Mouse (Mus musculus) hindlimb bud, embryonic 11.5 days (tissue): ENCODE data around the gene Kalrn.

Experiments
- DNase-seq: peaks from one replicate; pipeline ENCODE4 v3.0.0-alpha.2; 2012; ENCODE audit warnings: low read depth, low spot score; ENCODE audit errors: extremely low spot score

Gene Kalrn

DNA sequence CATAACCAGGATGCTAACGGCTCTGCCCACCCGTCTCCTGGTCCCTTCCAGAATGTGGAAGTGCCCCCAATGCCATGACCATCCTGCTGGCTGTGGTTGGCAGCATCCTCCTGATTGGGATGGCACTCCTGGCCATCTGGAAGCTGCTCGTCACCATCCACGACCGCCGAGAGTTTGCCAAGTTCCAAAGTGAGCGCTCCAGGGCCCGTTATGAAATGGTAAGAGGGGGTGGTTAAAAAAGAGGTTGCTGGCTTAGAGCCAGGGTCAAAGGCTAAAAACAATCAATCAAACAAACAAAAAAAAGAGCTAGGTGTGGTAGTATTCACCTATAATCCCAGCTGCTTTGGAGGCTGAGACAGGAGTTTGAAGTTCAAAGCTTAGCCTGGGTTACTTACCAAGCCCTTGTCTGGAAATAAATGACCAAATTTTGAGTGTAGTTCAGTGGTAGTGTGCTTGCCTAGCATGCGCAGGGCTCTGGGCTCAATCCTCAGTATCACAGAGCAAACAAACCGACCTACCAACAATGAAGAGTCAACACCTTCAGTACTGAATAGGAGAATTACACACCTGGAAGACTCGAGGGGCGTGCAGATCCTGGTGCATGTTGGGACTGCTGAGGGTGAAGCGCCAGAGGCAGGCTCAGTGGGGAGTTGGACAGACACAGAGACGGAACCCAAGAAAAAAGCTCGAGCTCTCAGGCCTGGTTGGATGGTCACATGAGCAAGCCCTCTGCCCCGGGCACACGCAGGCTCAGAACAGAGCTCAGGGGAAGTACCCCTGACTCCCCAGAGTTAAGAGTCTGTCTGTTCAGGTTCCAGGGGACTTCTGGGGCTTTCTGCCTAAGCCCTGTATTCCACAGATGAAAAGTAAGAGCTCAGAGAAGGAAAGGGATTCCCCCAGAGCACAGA lies 625.4 kb downstream of the Kalrn start:
- no peak for DNase-seq

DNA sequence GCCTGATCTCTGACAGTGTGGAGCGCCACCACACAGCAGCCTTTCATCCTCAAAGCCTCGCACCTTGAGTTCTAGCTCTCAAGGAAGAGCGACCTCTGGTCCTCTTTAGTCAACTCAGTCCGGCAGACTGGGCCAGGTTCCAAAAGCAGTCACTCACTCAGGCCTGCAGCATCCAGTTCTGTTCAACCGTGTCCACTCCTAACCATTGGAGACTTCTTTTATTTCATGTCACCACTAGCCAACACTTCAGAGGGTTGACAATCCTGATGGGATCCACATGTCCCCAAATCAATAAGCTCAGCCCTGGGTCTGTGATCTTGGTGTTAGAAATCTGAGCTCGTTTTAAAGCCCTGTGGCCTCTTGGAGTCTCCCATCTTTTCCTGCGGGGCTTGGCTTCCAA lies 627.3 kb downstream of the Kalrn start:
- DNase-seq, result no peak

GRCm38 (mm10) chr16:33944772-33945171 lies 628.6 kb downstream of the Kalrn start:
- no peak for DNase-seq

- no peak for DNase-seq
These were observed 629.2 kb downstream of the Kalrn start for GRCm38 (mm10) chr16:33944126-33944525.

DNA sequence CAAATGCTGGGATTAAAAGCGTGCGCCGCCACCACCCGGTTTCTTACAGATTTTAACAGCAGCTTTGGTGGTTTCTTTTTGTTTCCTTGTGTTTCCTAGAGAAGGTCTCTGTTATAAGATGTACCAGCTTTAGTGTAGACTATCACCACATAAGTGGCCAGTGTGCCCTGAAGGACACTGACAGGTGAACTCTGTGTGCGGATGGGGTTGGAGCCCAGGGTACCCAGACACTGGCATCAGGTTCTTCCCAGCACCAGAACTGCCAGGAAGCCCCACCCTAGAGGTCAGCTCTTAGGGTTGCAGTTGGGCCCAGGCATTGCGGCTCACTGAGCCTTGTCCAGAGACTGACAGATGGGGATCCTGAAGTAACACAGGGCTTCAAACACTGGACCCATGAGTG lies 629.9 kb downstream of the Kalrn start:
- DNase-seq, result no peak

- DNase-seq, result no peak
These were observed 631.0 kb downstream of the Kalrn start for GRCm38 (mm10) chr16:33942341-33942740.

DNA sequence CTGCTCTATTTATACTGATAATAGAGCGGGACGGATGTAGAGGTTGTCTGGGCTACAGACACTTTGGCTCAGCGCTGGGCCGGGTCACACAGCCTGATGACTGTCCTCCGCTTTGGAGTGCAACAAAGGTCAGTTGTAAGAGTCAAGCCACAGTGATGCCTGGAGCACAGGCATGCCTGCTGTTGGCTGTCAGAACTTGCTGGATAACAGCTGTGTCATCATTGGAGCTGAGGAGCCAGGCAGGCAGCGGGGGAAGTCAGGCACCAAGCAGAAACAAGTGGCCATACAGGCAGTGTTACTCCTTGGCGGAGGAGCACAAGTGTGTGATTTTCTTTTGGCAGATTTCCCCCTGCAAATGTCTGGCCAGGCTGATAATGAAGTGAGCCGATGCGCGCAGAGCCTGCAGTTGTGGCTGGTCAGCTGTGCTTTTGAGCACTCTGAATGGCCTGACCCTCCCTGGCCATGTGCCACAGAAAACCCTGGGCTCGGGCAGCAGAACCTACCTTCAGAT lies 632.0 kb downstream of the Kalrn start:
- DNase-seq, result no peak

DNA sequence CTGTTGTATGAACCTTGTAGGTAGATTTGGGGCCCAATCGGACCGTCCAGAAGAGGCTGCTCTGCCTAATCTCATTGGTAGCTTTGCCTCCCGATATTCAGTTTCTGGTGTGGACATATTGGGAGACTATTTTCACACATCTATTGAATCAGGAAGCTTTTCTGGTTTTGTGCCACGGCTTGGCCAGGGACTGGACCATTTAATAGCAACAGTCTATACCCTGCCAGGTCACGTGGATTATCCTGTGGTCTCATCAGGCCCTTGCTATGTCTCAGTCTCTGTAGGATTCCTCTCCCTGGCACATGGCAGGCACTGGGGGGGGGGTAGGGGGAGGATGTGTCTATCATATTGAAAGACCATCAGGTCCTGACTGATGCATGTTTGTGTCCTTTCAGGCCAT lies 633.2 kb downstream of the Kalrn start:
- no peak for DNase-seq

- no peak for DNase-seq
These were observed 633.7 kb downstream of the Kalrn start for GRCm38 (mm10) chr16:33939636-33940035.

GRCm38 (mm10) chr16:33939133-33939531 lies 634.2 kb downstream of the Kalrn start:
- DNase-seq, result no peak

DNA sequence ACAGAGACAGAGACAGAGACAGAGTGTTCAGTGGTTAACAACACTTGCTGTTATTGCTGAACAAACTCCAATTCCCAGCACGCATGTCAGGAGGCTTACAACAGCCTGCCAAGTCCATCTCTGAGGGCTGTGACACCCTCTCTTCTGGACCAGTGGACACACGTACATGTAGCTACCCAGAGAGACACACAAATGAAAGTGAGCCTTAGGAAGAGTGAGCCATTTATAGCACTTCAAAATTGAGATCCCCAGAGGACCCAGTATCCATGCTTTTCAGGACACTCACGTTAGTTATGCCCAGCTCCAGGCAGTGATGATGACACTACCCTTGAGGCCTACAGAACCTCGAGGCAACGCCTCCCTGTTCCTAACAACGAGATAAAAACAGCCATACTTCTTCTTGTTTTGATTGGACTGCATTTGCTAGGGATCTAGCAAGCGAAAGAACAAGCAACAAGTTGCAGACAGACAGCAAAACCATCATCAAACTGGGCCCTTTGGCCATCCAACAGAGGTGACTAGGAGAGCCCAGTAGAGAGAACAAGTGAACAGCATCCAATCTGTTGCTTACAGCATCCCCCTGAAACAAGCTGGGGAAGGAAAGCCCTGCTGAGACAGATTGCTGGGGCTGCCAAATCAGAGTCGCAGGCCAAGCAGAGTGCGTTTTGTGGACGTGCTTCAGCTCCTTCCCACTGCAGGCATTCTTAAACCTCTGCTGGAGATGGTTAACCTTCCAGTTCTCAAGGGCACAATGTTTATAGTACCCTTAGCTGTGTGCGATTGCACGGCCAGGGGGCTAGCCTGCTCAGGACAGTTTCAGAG lies 634.8 kb downstream of the Kalrn start:
- DNase-seq, result no peak

DNA sequence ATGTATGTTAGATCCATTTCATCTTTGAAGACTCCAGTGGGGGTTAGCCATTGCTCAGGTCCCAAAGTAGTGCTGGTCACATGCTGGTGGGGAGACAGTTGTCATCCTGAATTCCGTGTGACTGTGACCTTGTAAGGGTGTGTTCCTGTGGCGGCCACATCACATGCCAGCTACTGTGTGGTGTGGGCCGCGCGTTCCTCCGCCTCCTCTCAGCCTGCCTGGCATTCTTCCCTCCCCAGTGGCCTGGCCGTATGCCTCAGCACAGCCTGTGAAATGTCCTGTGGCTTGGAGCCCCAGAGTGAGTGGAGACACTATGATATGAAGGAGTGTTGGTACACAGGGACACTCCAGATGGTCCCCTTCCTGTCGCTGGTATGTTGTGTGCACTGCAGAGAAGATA lies 635.8 kb downstream of the Kalrn start:
- DNase-seq, result no peak

- no peak for DNase-seq
These were observed 636.4 kb downstream of the Kalrn start for GRCm38 (mm10) chr16:33936885-33937284.

DNA sequence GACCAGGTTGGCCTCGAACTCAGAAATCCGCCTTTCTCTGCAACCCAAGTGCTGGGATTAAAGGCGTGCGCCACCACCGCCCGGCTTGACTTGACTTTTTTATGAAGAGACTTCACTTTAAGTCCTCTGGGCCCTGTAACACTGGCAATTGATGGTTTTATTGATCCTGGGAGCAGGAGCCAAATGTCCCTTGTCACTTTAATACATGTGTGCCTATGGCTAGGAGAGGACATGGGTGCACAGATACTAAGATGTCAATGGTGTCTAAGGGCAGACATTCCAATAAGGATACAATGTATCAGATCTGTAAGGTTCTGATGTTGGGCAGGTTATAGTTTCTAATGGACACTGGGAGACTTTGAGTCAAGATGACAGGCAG lies 637.9 kb downstream of the Kalrn start:
- no peak for DNase-seq

DNA sequence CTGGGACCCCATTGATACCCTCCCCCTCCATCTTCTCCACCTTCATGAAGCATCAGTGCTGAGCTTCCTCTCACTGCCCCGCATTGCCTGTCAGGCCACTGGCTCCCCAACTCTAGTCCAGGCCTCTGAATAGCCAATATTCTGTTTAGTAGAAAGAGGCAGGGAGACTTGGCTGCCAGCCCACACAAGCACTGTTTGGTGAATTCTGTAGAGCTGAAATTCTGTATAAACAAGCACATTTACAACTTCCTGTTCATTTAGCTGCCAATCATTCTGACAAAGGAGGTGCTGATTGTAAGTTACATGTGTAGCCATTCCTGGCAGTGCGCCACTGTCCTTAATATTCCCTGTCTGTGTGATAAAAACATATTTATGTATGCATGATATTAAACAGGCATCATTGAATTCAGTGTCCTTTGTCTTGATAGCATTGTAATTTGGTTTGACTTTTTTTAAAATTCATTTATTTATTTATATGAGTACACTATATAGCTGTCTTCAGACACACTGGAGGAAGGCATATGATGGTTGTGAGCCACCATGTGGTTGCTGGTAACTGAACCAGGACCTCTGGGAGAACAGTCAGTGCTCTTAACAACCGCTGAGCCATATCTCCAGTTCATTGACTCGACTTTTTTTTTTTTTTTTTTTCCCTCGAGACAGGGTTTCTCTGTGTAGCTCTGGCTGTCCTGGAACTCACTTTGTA lies 638.5 kb downstream of the Kalrn start:
- no peak for DNase-seq

GRCm38 (mm10) chr16:33933411-33933810 lies 639.9 kb downstream of the Kalrn start:
- no peak for DNase-seq

DNA sequence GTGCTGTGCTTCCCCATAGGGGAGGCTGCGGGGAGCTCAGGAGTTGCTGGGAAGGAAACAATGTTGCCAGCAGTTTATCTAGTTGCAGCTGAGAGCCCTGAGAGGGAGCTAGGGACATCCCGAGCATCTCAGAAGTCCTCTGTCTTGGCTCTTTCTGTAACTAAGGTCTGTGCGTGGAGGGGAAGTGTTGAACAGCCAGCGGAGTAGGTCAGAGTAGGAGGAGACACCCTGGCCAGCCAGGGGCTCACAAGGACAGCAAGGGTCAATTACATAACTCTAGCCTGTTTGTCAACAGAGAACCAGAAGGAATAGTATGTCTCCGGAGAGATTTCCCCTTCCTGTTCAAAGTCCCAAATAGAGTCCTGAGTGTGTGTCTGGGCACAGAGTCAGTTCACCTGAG lies 641.2 kb downstream of the Kalrn start:
- DNase-seq, result no peak

DNA sequence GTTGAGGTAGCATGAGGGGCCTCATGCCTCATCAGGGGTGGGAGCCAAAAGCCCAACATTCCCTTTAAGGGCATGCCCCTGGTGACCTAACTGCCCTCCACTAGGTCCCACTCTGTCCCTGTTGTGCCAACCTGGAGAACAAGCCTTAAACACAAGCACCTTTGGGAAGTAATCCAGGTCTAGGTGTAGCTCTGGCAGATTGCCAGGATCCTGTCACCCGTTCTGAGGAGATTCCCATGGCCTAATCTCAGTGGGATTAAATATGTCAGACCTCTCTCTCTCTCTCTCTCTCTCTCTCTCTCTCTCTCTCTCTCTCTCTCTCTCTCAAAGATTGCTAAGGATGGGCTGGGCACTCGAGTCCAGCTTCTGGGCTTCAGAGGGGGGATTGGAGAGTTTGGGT lies 641.6 kb downstream of the Kalrn start:
- no peak for DNase-seq

DNA sequence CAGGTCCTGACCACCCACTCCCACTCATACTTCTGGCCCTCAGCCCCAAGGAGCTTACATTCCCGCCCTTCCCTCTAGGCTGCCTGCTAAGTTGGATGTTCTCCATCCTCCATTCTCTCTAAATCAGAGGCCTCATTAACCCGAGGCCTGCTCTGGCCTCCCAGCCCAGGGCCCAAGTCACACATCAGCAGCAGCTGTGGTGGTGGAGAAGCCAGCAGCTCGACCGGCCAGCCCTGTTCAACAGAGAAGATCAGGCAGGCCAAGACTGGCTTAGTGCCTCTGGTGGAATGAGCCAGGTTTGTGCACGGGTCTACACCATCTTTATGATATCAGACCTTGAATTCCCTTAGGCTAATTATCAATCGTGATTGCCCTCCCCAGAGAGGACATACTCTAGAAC lies 642.5 kb downstream of the Kalrn start:
- no peak for DNase-seq

DNA sequence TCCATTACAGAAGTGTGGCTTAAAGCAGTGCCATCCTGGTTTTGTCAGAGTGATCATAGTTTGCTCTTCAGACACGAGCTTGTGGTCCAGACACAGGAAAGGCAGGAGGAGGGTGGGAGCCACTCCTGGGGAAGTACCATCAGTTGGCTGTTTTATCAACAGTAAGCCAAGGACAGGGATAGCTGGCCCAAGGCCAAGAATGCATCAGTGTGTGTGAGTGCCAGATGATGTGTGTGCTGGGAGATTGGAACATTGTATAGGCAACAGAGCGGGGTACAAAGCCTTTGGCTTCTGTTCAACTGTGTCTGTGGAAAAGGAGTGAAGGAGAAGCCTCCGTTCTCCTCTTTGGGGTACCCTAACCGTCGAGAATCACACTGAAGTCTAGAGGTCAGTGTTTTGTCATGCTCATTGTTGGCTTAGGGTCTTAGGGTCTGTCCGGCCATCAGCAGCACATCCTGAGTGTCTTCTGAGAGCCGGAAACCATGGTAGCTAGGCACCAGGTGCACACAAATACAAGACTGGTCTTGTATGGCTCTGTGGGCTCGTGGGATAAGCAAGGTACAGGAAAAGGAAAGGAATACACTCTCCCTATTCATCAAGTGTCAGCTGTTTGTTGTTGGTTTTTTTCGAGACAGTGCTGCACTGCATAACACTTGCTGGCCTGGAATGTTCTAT lies 644.4 kb downstream of the Kalrn start:
- no peak for DNase-seq
